Mouse (Mus musculus): ENCODE data around the gene Slc5a9.

DNA sequence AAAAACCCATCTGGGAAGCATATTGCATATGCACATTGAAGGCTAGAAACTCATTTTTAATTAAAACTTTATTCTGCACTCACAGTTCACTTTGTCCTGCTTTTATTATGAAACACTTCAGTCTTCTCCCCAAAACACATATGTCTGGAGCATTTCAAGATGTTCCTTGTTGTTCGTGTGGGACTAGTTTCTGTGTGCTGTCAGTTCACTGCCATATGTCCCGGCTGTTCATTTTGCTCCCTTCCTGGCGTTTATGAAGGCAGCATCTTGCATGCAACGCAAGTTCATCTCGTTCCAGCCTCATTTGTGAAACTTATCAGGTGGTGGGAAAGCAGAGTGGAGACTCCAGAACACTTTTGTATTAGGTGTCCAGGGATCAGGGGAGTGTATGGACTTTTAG, 36.0 kb downstream of the Slc5a9 start:
- TF ChIP-seq CTCF (conservative IDR thresholded peaks at IDR 0.05; ENCODE audit: insufficient read depth, insufficient read length, low read depth, low read length) = no peak
- TF ChIP-seq POLR2A (IDR thresholded peaks at IDR 0.05; ENCODE audit: low read depth, low read length) = no peak

Measured in kidney, adult 2 months (tissue).